Mouse (Mus musculus): ENCODE results near the gene Olfr64.
A peak's percentile ranks its signal among the peaks of the same experiment; 100 is the strongest.

Gene Olfr64

GRCm38 (mm10) chr7:103894385-103894784, at the start of gene Olfr64:
Gene Olfr64, minus strand, starts transcription at chr7:103894485.
- no peak for DNase-seq (ENCODE audit: low read depth)

GRCm38 (mm10) chr7:103942730-103943129, 48.4 kb upstream of the Olfr64 start:
- DNase-seq (ENCODE audit: low read depth) = peak; percentile 46

- no peak for DNase-seq (ENCODE audit: low read depth)
These were observed 40.0 kb upstream of the Olfr64 start, which contains the start of gene Olfr632 for GRCm38 (mm10) chr7:103934264-103934663. Gene Olfr632, plus strand, starts transcription at chr7:103934347.

GRCm38 (mm10) chr7:103928525-103928924, 34.2 kb upstream of the Olfr64 start, which contains the start of gene Olfr631:
Gene Olfr631, plus strand, starts transcription at chr7:103928825.
- no peak for DNase-seq (ENCODE audit: low read depth)

GRCm38 (mm10) chr7:103915338-103915737, 21.1 kb upstream of the Olfr64 start:
- DNase-seq (ENCODE audit: low read depth) = no peak

GRCm38 (mm10) chr7:103912969-103913511, 18.8 kb upstream of the Olfr64 start:
- DNase-seq (ENCODE audit: low read depth) = peak; percentile 28

GRCm38 (mm10) chr7:103910047-103910446, 15.8 kb upstream of the Olfr64 start:
- DNase-seq (ENCODE audit: low read depth) = peak; percentile 31

- no peak for DNase-seq (ENCODE audit: low read depth)
These were observed 8.9 kb upstream of the Olfr64 start, which contains the start of gene Olfr65 for GRCm38 (mm10) chr7:103903187-103903586. Gene Olfr65, plus strand, starts transcription at chr7:103903487.

- no peak for DNase-seq (ENCODE audit: low read depth)
These were observed 8.1 kb downstream of the Olfr64 start, which contains the start of gene Olfr66 for GRCm38 (mm10) chr7:103886152-103886551. Gene Olfr66, minus strand, starts transcription at chr7:103886252.

GRCm38 (mm10) chr7:103877093-103877492, 17.2 kb downstream of the Olfr64 start:
- no peak for DNase-seq (ENCODE audit: low read depth)

- DNase-seq (ENCODE audit: low read depth) = no peak
These were observed 19.8 kb downstream of the Olfr64 start for GRCm38 (mm10) chr7:103874451-103874850.

- no peak for DNase-seq (ENCODE audit: low read depth)
These were observed 21.2 kb downstream of the Olfr64 start for GRCm38 (mm10) chr7:103873064-103873463.

- peak; percentile 45 for DNase-seq (ENCODE audit: low read depth)
These were observed 23.6 kb downstream of the Olfr64 start for GRCm38 (mm10) chr7:103870667-103871066.

- DNase-seq (ENCODE audit: low read depth) = no peak
These were observed 28.6 kb downstream of the Olfr64 start for GRCm38 (mm10) chr7:103865716-103866115.

- DNase-seq (ENCODE audit: low read depth) = no peak
These were observed 32.8 kb downstream of the Olfr64 start for GRCm38 (mm10) chr7:103861531-103861930.

GRCm38 (mm10) chr7:103860855-103861254, 33.4 kb downstream of the Olfr64 start:
- peak; percentile 88 for DNase-seq (ENCODE audit: low read depth)

- DNase-seq (ENCODE audit: low read depth) = no peak
These were observed 35.2 kb downstream of the Olfr64 start for GRCm38 (mm10) chr7:103859076-103859475.

GRCm38 (mm10) chr7:103854669-103855068, 39.6 kb downstream of the Olfr64 start:
- DNase-seq (ENCODE audit: low read depth) = no peak

GRCm38 (mm10) chr7:103853090-103853489, 41.2 kb downstream of the Olfr64 start, which contains the start of gene Hbb-y:
Gene Hbb-y, minus strand, starts transcription at chr7:103853216.
- DNase-seq (ENCODE audit: low read depth) = no peak

GRCm38 (mm10) chr7:103844525-103845325, 49.6 kb downstream of the Olfr64 start:
- no peak for DNase-seq (ENCODE audit: low read depth)

- no peak for DNase-seq (ENCODE audit: low read depth)
These were observed 51.3 kb downstream of the Olfr64 start, which contains the start of gene Hbb-bh1 for GRCm38 (mm10) chr7:103843034-103843433. Gene Hbb-bh1, minus strand, starts transcription at chr7:103843164.

- no peak for DNase-seq (ENCODE audit: low read depth)
These were observed 54.0 kb downstream of the Olfr64 start, which contains the start of gene Hbb-bh2 for GRCm38 (mm10) chr7:103840268-103840667. Gene Hbb-bh2, minus strand, starts transcription at chr7:103840520.

Measured in c-Kit-positive CD71-negative TER-119-negative erythroid progenitor cells, embryonic 14.5 days (primary cell).